Mouse (Mus musculus) embryo, embryonic 11.5 days (tissue): Measurements from ENCODE around the gene Pdlim4.
"Not testable (repeated sequence)": the region's sequence is repeated elsewhere in the genome, so short reads cannot be mapped to it uniquely, and the experiment has no call there.

Source experiments
- DNase-seq: peaks from one replicate; pipeline ENCODE4 v3.0.0-alpha.2; 2012; ENCODE audit warnings: low read depth, low spot score

Pdlim4 gene

DNA sequence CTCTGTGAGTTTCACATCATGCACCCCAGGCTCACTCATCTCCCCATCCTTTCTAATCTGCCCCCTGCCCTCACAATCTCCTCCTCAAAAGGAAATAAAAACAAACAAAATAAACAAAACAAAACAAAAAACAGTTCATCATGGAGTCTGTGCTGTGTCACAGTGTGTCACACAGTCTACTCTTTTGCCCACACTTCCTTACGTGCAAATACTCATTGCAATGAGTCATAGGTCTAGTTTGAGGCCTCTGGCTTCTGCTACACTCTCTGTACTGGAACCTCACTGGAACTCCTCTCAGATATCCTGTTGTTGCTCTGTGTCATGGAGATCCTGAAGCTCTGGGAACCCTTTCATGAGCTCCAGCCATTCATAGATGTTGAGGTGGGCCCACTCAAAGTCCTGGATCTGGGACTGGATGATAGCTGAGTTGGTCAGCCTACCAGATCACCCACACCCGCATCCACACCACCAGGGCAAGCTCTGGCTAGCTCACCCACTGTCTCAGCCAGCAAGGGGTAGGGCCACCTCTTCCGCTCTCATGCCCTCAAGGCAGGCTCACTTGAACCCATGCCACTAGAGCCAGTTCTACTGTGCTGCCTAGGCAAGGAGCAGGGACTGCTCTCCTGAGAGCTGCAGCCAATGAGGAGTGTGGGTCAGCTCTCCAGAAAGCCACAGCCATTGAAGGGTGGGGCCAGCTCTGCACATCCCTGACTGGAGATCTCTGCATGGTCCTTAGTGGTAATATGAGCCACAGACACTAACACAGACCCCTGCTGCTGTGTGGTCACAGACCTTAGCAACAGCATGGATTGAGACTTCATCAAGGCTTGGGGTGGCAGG lies 49.7 kb downstream of the Pdlim4 start:
- no peak for DNase-seq

DNA sequence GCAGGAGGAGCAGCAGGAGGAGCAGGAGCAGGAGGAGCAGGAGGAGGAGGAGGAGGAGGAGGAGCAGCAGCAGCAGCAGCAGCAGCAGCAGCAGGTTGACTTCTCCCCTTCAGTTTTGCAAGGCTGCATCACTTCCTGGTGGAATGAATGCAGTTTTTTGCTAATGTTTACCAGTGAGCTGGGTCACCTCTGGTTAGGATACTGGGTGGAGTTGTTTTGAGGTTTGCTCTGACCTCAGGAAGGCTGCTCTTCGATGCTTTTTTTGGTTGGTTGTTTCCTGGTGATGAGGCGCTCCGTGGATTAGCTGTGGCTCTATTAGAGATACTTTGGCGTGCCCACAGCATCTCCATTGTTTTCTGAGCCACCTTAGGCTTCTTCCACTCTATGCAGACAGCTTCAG lies 51.2 kb downstream of the Pdlim4 start:
- DNase-seq, result no peak

GRCm38 (mm10) chr11:54016051-54016450 lies 52.8 kb downstream of the Pdlim4 start:
- DNase-seq, result no peak

DNA sequence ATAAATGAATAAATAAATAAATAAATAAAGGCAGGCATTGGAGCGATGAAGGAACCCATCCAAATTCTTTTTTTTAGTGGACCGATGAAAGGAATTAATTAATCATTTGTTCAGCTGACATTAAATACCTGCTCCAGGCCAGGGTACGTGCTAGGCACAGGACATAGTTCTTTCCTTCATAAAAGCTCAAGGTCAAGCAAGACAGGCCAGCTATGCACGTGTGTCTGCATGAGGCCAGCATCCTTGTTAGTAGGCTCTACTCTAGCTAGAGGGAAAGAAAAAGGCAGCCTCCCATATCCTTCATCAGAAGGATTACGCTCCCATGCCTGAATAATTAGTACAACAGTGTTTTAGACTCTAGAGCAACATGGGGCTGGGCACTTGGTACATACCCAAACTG lies 55.9 kb downstream of the Pdlim4 start:
- no peak for DNase-seq

- no peak for DNase-seq
Observed at GRCm38 (mm10) chr11:54011255-54011654, 57.6 kb downstream of the Pdlim4 start.

- no peak for DNase-seq
Observed at GRCm38 (mm10) chr11:54008416-54008920, 60.3 kb downstream of the Pdlim4 start.

DNA sequence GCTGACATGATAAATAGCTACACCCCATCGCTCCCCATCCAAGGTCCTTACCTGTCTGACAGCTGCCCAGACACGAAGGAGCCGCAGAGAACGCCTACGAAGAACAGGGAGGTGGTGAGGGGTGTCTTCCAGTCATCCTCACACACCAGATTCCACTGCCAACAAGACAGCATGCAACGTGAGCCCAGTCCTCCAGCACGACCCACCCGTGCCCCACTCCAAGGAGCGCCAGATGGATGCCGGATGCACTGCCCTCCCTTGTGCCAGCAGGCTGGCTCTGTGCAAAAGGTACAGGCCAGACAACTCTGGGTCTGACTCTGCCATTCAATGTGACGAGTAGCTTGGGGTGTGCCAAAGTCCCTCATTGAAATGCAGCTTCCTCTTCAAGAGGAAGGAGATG lies 61.1 kb downstream of the Pdlim4 start:
- DNase-seq, result no peak

DNA sequence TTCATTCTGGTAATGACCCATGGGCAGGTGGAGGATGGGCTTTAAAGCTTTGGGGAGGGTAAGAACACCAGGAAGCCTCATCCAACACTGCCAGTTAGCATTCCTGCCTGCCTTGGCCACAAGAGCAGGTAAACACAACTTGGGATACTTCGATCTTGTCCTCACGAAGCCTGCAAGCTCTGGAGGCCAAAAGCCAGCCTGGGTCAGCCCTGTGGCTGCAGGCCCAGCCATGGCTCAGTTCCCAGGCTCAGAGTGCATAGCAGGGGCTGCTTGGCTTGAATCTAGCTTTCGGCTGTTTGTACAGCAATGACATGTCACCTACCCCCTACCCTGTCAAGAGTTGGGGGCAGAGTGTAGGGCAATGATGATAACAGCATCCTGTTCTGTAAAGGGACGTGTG lies 61.9 kb downstream of the Pdlim4 start:
- DNase-seq, result no peak

- DNase-seq, result not testable (repeated sequence)
Observed at GRCm38 (mm10) chr11:54006362-54006761, 62.5 kb downstream of the Pdlim4 start.
